Mouse (Mus musculus) hindbrain, postnatal 0 days (tissue): Measurements from ENCODE around the gene Lrrc74a. TPM values are rescaled to one million over a fixed set of nuclear protein-coding genes. Genes with fewer than 3 reads are reported as not detected.

ENCODE experiments used
- ATAC-seq: fragments of 200-750 bp; cut with Nextera tagmentation; 2 replicates; pipeline ENCODE4 v1.8.0; 2017; ENCODE audit warnings: mild to moderate bottlenecking, moderate TSS enrichment, moderate library complexity
- DNase-seq: peaks from one replicate; pipeline ENCODE4 v3.0.0-alpha.2; 2015; ENCODE audit warnings: low spot score
- H3K27ac ChIP-seq: fragments of 300-500 bp; sonication (generic); 2 replicates; pipeline ENCODE4 v1.5.1; 2014; ENCODE audit warnings: mild to moderate bottlenecking
- H3K27me3 ChIP-seq: fragments of 300-500 bp; sonication (generic); 2 replicates; pipeline ENCODE4 v1.6.1; 2014; ENCODE audit warnings: low read length, mixed read lengths; ENCODE audit not compliant: insufficient read depth
- H3K36me3 ChIP-seq: fragments of 300-500 bp; sonication (generic); 2 replicates; pipeline ENCODE4 v1.6.1; 2014; ENCODE audit warnings: low read length, mixed read lengths; ENCODE audit not compliant: insufficient read depth
- H3K4me1 ChIP-seq: fragments of 300-500 bp; sonication (generic); 2 replicates; pipeline ENCODE4 v1.6.1; 2014; ENCODE audit warnings: antibody characterized with exemption, low read length, mixed read lengths; ENCODE audit not compliant: insufficient read depth
- H3K4me2 ChIP-seq: fragments of 300-500 bp; sonication (generic); 2 replicates; pipeline ENCODE4 v1.6.1; 2014; ENCODE audit warnings: low read depth, mild to moderate bottlenecking, low read length, moderate library complexity, mixed read lengths
- H3K4me3 ChIP-seq: fragments of 300-500 bp; sonication (generic); 2 replicates; pipeline ENCODE4 v1.5.1; 2014; ENCODE audit warnings: low read length
- H3K9ac ChIP-seq: fragments of 300-500 bp; sonication (generic); replicated peaks from 2 replicates; pipeline ENCODE4 v1.6.1; 2014; ENCODE audit warnings: mild to moderate bottlenecking, low read length, moderate library complexity, mixed read lengths
- H3K9me3 ChIP-seq: fragments of 300-500 bp; sonication (generic); 2 replicates; pipeline ENCODE4 v1.6.1; 2016; ENCODE audit warnings: low read length, mixed read lengths
- CTCF ChIP-seq: IDR thresholded peaks from 2 replicates; pipeline ENCODE4 v1.5.1; 2016; ENCODE audit warnings: antibody characterized with exemption, control low read depth, low read depth
- WGBS: fragments of 180-500 bp; shearing (Covaris S2); extraction: QIAGEN DNeasy Blood & Tissue Kit; methylation state at CpG from one replicate; pipeline ENCODE4 v1.1.7; 2014; 5-methylcytosine and 5-hydroxymethylcytosine counted together
- polyA plus RNA-seq: library from polyadenylated mRNA; unstranded; fragments of >200 nt; fragmentation: Nextera tagmentation; extraction: Ambion mirVana; gene quantifications from 2 replicates; pipeline ENCODE4 v1.2.1, GENCODE M21; 2015
- total RNA-seq: library from RNA; depleted of rRNA; stranded (reverse); fragments of >200 nt; gene quantifications from 2 replicates; pipeline ENCODE4 v1.2.3, GENCODE M21; 2014

Lrrc74a gene
- total and polyA plus RNA-seq, 2 experiments from 2014 or later, result not detected

GRCm38 (mm10) chr12:86791987-86792386 lies 57.8 kb downstream of the Lrrc74a start:
- no peaks in the 10 kb centered on the region for H3K27me3 ChIP-seq
- H3K36me3 ChIP-seq, result no peaks in the 10 kb centered on the region
- H3K4me3 ChIP-seq, result no peak overlapping the region
- WGBS, result 87% methylated on average over 2 of the region's 2 CpGs
- no peak overlapping the region for H3K4me2 ChIP-seq
- ATAC-seq (no peak), DNase-seq (no peak)
- H3K9ac ChIP-seq, result no peak overlapping the region
- peaks cover 17% of the 10 kb centered on the region for H3K4me1 ChIP-seq
- H3K9me3 ChIP-seq, result no peaks in the 10 kb centered on the region
- TF ChIP-seq CTCF, result no peak
- H3K27ac ChIP-seq, result no peak overlapping the region

- no peaks in the 10 kb centered on the region for H3K36me3 ChIP-seq
- DNase-seq (peak; percentile 53), ATAC-seq (peak; percentile 42)
- no peaks in the 10 kb centered on the region for H3K27me3 ChIP-seq
- no peak overlapping the region for H3K4me2 ChIP-seq
- WGBS, result 36% methylated on average over 3 of the region's 3 CpGs
- no peaks in the 10 kb centered on the region for H3K9me3 ChIP-seq
- H3K9ac ChIP-seq, result no peak overlapping the region
- 0 out of 2 replicates have a peak overlapping the region, but pooled peaks have one; percentile 20 for H3K27ac ChIP-seq
- peaks cover 17% of the 10 kb centered on the region for H3K4me1 ChIP-seq
- H3K4me3 ChIP-seq, result no peak overlapping the region
- TF ChIP-seq CTCF, result no peak
Measured at GRCm38 (mm10) chr12:86793830-86794229, 59.7 kb downstream of the Lrrc74a start.

GRCm38 (mm10) chr12:86794331-86794730 lies 60.2 kb downstream of the Lrrc74a start:
- Histone ChIP-seq H3K27me3 (no peaks in the 10 kb centered on the region), H3K4me3 (no peak overlapping the region), H3K9ac (no peak overlapping the region), H3K36me3 (no peaks in the 10 kb centered on the region), H3K27ac (no peak overlapping the region), H3K4me1 (peaks cover 22% of the 10 kb centered on the region), H3K4me2 (no peak overlapping the region), H3K9me3 (no peaks in the 10 kb centered on the region)
- no peak for TF ChIP-seq CTCF
- 91% methylated on average over 11 of the region's 11 CpGs for WGBS
- ATAC-seq (no peak), DNase-seq (no peak)

DNA sequence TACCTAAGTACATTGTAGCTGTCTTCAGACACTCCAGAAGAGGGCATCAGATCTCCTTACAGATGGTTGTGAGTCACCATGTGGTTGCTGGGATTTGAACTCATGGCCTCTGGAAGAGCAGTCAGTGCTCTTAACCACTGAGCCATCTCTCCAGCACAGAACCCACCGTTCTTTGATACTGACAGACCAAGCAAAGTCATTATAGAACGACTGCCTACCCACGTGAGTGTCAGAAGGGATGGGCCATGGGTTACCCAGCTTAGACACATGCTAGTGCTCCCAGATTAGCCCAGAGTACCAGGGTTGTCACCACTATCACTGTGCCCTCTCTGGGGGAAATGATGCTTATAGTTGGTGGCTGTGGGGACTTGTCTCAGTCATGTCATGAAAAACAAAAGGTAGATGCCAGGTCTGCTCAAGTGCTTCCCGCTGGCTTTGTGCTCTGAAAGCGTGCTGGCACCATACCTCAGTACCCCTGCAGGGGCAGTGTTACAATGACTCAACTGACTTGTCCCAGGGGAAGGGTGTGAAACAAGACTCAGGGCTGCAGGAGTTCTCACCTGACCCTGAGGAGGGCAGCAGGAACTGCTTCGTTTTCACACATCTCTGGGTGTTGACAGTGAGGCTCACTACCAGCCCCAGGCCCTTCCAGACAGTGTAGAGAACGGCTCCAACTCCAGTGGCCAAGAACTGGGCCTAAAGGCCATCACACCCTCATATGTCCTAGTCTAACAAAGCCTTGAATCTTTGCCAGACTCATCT lies 61.1 kb downstream of the Lrrc74a start:
- Histone ChIP-seq H3K4me3 (no peak overlapping the region), H3K36me3 (no peaks in the 10 kb centered on the region), H3K4me1 (peaks cover 18% of the 10 kb centered on the region), H3K9ac (no peak overlapping the region), H3K9me3 (no peaks in the 10 kb centered on the region), H3K27ac (peak overlapping the region; percentile 36; the same call in 1 of the 2 replicates), H3K27me3 (no peaks in the 10 kb centered on the region), H3K4me2 (no peak overlapping the region)
- DNase-seq (peak; percentile 70), ATAC-seq (peak; percentile 42)
- 0 out of 2 replicates have a peak, but pooled peaks have one; percentile 5 for TF ChIP-seq CTCF
- WGBS, result 53% methylated on average over 7 of the region's 7 CpGs

DNA sequence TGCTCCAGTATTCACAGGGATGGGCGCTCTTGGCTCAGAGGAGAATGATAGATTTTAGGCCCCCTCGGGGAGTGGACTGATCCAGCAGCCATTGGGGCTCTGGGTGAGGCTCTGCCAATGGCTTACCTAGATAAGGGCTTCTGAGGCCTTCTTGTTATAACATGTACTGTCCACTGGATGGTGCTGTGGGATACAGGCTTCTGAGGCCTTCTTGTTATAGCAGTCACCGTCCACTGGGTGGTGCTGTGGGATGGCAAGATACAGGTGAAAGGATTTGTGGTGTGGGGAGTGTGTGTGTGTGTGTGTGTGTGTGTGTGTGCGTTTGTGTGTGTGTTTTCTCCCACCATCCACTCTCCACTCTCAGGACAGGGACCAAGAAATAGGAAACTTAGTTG lies 61.7 kb downstream of the Lrrc74a start:
- WGBS, result 4% methylated on average over 4 of the region's 4 CpGs
- peaks cover 18% of the 10 kb centered on the region for H3K4me1 ChIP-seq
- ATAC-seq, result peak; percentile 62
- no peak overlapping the region for H3K4me2 ChIP-seq
- no peak overlapping the region for H3K9ac ChIP-seq
- H3K36me3 ChIP-seq, result no peaks in the 10 kb centered on the region
- H3K27ac ChIP-seq, result peak overlapping the region; percentile 36; the same call in 1 of the 2 replicates
- peak; percentile 94 for DNase-seq
- H3K27me3 ChIP-seq, result no peaks in the 10 kb centered on the region
- no peak overlapping the region for H3K4me3 ChIP-seq
- peak; percentile 100 for TF ChIP-seq CTCF
- no peaks in the 10 kb centered on the region for H3K9me3 ChIP-seq

- H3K27ac ChIP-seq, result no peak overlapping the region
- peaks cover 21% of the 10 kb centered on the region for H3K4me1 ChIP-seq
- H3K9me3 ChIP-seq, result no peaks in the 10 kb centered on the region
- DNase-seq (no peak), ATAC-seq (no peak)
- no peak overlapping the region for H3K9ac ChIP-seq
- H3K27me3 ChIP-seq, result no peaks in the 10 kb centered on the region
- no peaks in the 10 kb centered on the region for H3K36me3 ChIP-seq
- no peak for TF ChIP-seq CTCF
- H3K4me2 ChIP-seq, result no peak overlapping the region
- no peak overlapping the region for H3K4me3 ChIP-seq
- WGBS, result 78% methylated on average over 3 of the region's 3 CpGs
Measured at GRCm38 (mm10) chr12:86796351-86796750, 62.2 kb downstream of the Lrrc74a start.

GRCm38 (mm10) chr12:86797771-86798170 lies 63.6 kb downstream of the Lrrc74a start:
- no peak overlapping the region for H3K9ac ChIP-seq
- peaks cover 36% of the 10 kb centered on the region for H3K4me1 ChIP-seq
- H3K9me3 ChIP-seq, result no peaks in the 10 kb centered on the region
- no peak for TF ChIP-seq CTCF
- DNase-seq (no peak), ATAC-seq (no peak)
- no peak overlapping the region for H3K4me2 ChIP-seq
- no peak overlapping the region for H3K27ac ChIP-seq
- no peaks in the 10 kb centered on the region for H3K27me3 ChIP-seq
- H3K4me3 ChIP-seq, result no peak overlapping the region
- H3K36me3 ChIP-seq, result no peaks in the 10 kb centered on the region
- 88% methylated on average over 4 of the region's 4 CpGs for WGBS
